Mouse (Mus musculus) limb, embryonic 15.5 days (tissue): ENCODE results near the gene Hmgb1. TPM values are rescaled to one million over a fixed set of nuclear protein-coding genes. Genes with fewer than 3 reads are reported as not detected.

Experiments
- ATAC-seq: fragments of 200-750 bp; cut with Nextera tagmentation; 2 replicates; pipeline ENCODE4 v1.8.0; 2017; ENCODE audit warnings: low read depth, moderate TSS enrichment; ENCODE audit not compliant: insufficient number of reproducible peaks, low FRiP score, low TSS enrichment
- H3K27ac ChIP-seq: fragments of 300-500 bp; sonication (generic); 2 replicates; pipeline ENCODE4 v1.5.1; 2015; ENCODE audit warnings: moderate library complexity, mild to moderate bottlenecking, inconsistent platforms
- H3K27me3 ChIP-seq: fragments of 300-500 bp; sonication (generic); 2 replicates; pipeline ENCODE4 v1.6.1; 2015; ENCODE audit warnings: inconsistent platforms
- H3K36me3 ChIP-seq: fragments of 300-500 bp; sonication (generic); 2 replicates; pipeline ENCODE4 v1.6.1; 2015; ENCODE audit warnings: inconsistent platforms
- H3K4me1 ChIP-seq: fragments of 300-500 bp; sonication (generic); 2 replicates; pipeline ENCODE4 v1.6.1; 2015; ENCODE audit warnings: inconsistent platforms
- H3K4me2 ChIP-seq: fragments of 300-500 bp; sonication (generic); 2 replicates; pipeline ENCODE4 v1.6.1; 2015; ENCODE audit warnings: mild to moderate bottlenecking, inconsistent platforms
- H3K4me3 ChIP-seq: fragments of 300-500 bp; sonication (generic); 2 replicates; pipeline ENCODE4 v1.5.1; 2015; ENCODE audit warnings: mild to moderate bottlenecking, inconsistent platforms
- H3K9ac ChIP-seq: fragments of 300-500 bp; sonication (generic); 2 replicates; pipeline ENCODE4 v1.6.1; 2015; ENCODE audit warnings: inconsistent platforms
- H3K9me3 ChIP-seq: fragments of 300-500 bp; sonication (generic); 2 replicates; pipeline ENCODE4 v1.6.1; 2016; ENCODE audit warnings: inconsistent platforms
- WGBS: fragments of 180-500 bp; shearing (Covaris S2); methylation state at CpG from one replicate; pipeline ENCODE4 v1.1.7; 2015; 5-methylcytosine and 5-hydroxymethylcytosine counted together
- polyA plus RNA-seq: library from polyadenylated mRNA; unstranded; fragments of >200 nt; fragmentation: Nextera tagmentation; extraction: Ambion mirVana; gene quantifications from 2 replicates; pipeline ENCODE4 v1.2.1, GENCODE M21; 2015

Hmgb1 gene
- polyA plus RNA-seq, 1 experiment from 2014 or later: 1,273 TPM

DNA sequence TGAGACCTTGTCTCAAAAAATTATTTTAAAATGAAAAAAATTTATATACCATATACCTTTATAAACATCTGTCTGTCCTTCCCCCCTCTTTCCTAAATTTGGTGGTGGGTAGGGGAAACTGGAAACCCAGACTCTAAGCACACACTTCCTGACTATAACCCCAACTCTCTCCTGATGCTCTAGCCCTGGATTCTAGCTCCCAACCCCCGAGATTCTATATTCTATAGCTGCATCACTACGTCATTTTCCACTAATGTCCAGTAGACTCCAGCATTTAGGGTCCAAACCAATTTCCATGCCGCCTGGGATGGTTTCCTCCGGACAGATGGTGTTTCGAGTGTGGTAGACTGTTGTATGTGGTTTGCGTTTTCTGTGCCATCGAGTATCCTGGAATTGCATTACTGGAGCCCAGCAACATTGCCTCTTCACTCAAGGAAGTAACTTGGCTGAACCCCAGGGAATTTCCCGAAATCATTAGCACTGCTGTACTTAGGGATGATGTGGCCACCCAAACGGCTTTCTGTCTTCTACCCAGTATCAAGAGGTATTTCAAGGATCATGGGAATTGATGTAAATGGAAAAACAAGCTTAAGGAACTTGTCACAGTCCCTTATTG lies 138.7 kb downstream of the Hmgb1 start:
- no peak for ATAC-seq
- Histone ChIP-seq H3K9me3 (no peaks in the 10 kb centered on the region), H3K4me2 (no peak overlapping the region), H3K27me3 (no peaks in the 10 kb centered on the region), H3K4me3 (no peak overlapping the region), H3K4me1 (peaks cover 7% of the 10 kb centered on the region; the same call in 1 of the 2 replicates), H3K9ac (no peak overlapping the region), H3K36me3 (peaks cover 28% of the 10 kb centered on the region), H3K27ac (no peak overlapping the region)
- 87% methylated on average over 9 of the region's 9 CpGs for WGBS

- Histone ChIP-seq H3K4me1 (peaks cover 4% of the 10 kb centered on the region; the same call in 1 of the 2 replicates), H3K4me2 (no peak overlapping the region), H3K9ac (no peak overlapping the region), H3K36me3 (peaks cover 28% of the 10 kb centered on the region), H3K27ac (no peak overlapping the region), H3K9me3 (no peaks in the 10 kb centered on the region), H3K27me3 (no peaks in the 10 kb centered on the region), H3K4me3 (no peak overlapping the region)
- 63% methylated on average over 7 of the region's 7 CpGs for WGBS
- ATAC-seq: no peak
These were observed 139.2 kb downstream of the Hmgb1 start for GRCm38 (mm10) chr5:149045054-149045453.

GRCm38 (mm10) chr5:149044067-149044466 lies 140.2 kb downstream of the Hmgb1 start:
- Histone ChIP-seq H3K9me3 (no peaks in the 10 kb centered on the region), H3K4me3 (no peak overlapping the region), H3K36me3 (peaks cover 25% of the 10 kb centered on the region), H3K4me2 (no peak overlapping the region), H3K27me3 (no peaks in the 10 kb centered on the region), H3K27ac (no peak overlapping the region), H3K9ac (no peak overlapping the region), H3K4me1 (no peaks in the 10 kb centered on the region)
- ATAC-seq: no peak
- 84% methylated on average over 4 of the region's 4 CpGs for WGBS

GRCm38 (mm10) chr5:149043240-149043639 lies 141.0 kb downstream of the Hmgb1 start:
- Histone ChIP-seq H3K9me3 (no peaks in the 10 kb centered on the region), H3K9ac (no peak overlapping the region), H3K4me3 (no peak overlapping the region), H3K27ac (no peak overlapping the region), H3K4me1 (no peaks in the 10 kb centered on the region), H3K27me3 (no peaks in the 10 kb centered on the region), H3K36me3 (peaks cover 21% of the 10 kb centered on the region), H3K4me2 (no peak overlapping the region)
- ATAC-seq: no peak
- 84% methylated on average over 6 of the region's 6 CpGs for WGBS

GRCm38 (mm10) chr5:149039825-149040224 lies 144.5 kb downstream of the Hmgb1 start:
- Histone ChIP-seq H3K27me3 (no peaks in the 10 kb centered on the region), H3K9me3 (no peaks in the 10 kb centered on the region), H3K9ac (no peak overlapping the region), H3K4me2 (no peak overlapping the region), H3K36me3 (no peaks in the 10 kb centered on the region), H3K4me3 (no peak overlapping the region), H3K4me1 (no peaks in the 10 kb centered on the region), H3K27ac (no peak overlapping the region)
- ATAC-seq: no peak
- WGBS: 89% methylated on average over 5 of the region's 5 CpGs

- H3K9me3 ChIP-seq: no peaks in the 10 kb centered on the region
- H3K27ac ChIP-seq: no peak overlapping the region
- H3K4me2 ChIP-seq: no peak overlapping the region
- no peaks in the 10 kb centered on the region for H3K27me3 ChIP-seq
- WGBS: 20% methylated on average over 10 of the region's 10 CpGs
- H3K36me3 ChIP-seq: no peaks in the 10 kb centered on the region
- H3K4me3 ChIP-seq: no peak overlapping the region
- ATAC-seq: no peak
- H3K9ac ChIP-seq: no peak overlapping the region
- no peaks in the 10 kb centered on the region for H3K4me1 ChIP-seq
These were observed 146.6 kb downstream of the Hmgb1 start for GRCm38 (mm10) chr5:149037729-149038128.

DNA sequence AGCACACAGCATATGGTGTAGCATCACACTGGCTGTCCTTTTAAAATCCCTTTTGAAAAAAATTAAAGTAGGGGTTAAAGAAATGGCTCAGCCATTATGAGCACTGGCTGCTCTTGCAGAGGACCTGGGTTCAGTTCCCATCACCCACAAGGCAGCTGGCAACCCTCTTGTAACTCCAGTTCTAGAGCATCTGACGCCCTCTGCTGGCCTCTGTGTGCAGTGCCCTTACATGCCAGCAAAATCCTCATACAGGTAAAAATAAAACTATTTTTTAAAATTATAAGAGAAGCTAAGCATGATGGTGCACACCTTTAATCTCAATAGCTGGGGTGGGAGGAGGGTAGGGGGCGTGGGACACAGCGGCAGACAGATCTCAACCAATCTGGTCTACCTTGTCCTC lies 147.4 kb downstream of the Hmgb1 start:
- WGBS: 89% methylated on average over 3 of the region's 3 CpGs
- Histone ChIP-seq H3K27me3 (no peaks in the 10 kb centered on the region), H3K36me3 (no peaks in the 10 kb centered on the region), H3K4me3 (no peak overlapping the region), H3K4me2 (no peak overlapping the region), H3K9ac (no peak overlapping the region), H3K4me1 (peaks cover 3% of the 10 kb centered on the region), H3K27ac (no peak overlapping the region), H3K9me3 (no peaks in the 10 kb centered on the region)
- ATAC-seq: no peak

- no peaks in the 10 kb centered on the region for H3K36me3 ChIP-seq
- H3K27me3 ChIP-seq: no peaks in the 10 kb centered on the region
- no peak overlapping the region for H3K9ac ChIP-seq
- H3K4me3 ChIP-seq: no peak overlapping the region
- H3K27ac ChIP-seq: no peak overlapping the region
- WGBS: 93% methylated on average over 4 of the region's 4 CpGs
- H3K4me2 ChIP-seq: no peak overlapping the region
- H3K9me3 ChIP-seq: no peaks in the 10 kb centered on the region
- no peak for ATAC-seq
- peaks cover 26% of the 10 kb centered on the region for H3K4me1 ChIP-seq
These were observed 151.9 kb downstream of the Hmgb1 start for GRCm38 (mm10) chr5:149032438-149032837.

DNA sequence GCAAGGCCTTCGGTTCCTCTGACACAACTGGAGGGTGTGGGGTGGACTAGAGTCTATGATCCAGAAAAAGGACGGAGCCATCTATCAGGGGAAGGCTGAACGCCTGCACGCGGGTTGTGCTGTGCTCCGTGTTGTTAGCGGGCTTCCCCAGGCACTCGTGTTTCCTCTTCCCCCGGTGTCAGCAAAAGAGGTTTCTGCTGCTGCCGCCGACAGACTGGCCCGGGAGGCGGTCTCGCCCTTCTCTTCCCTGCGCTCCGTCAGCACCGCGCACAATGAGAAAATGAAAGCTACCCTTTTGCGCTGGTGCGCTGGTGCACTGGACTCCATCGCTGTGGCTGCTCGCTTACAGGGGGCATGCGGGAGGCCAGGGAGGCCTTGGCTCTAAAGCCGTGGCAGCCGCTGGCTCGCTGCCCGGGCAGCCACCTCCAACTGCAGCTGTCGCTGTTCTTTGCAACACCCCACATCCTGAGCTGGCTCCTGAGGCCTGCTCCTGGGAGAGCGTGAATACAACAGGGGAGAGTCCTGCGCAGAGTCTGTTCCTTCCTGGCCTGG lies 153.0 kb downstream of the Hmgb1 start:
- Histone ChIP-seq H3K27ac (peak overlapping the region; percentile 93), H3K9ac (peak overlapping the region; percentile 39), H3K27me3 (no peaks in the 10 kb centered on the region), H3K4me1 (peaks cover 26% of the 10 kb centered on the region), H3K4me3 (peak overlapping the region; percentile 38), H3K9me3 (no peaks in the 10 kb centered on the region), H3K4me2 (peak overlapping the region; percentile 62), H3K36me3 (no peaks in the 10 kb centered on the region)
- peak; percentile 71 for ATAC-seq
- 2% methylated on average over 30 of the region's 30 CpGs for WGBS

DNA sequence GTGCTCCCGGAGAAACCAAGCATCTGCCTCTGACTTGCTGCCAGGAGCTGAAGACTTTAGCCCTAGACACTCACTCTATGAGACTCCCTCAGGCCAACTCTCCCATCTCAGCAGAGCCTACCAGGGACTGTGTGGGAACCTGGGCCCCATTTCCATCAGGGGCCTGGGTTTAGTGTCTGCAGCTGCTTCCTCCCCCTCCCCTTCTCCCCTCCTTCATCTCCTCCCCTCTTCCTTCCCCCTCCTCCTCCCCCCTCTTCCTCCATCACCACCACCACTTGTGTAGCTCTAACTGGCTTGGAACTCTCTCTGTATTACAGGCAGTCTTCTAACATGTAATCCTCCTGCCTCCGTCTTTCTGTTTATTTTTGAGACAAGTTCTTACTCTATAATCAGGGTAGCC lies 154.2 kb downstream of the Hmgb1 start:
- H3K4me1 ChIP-seq: peaks cover 26% of the 10 kb centered on the region
- H3K4me2 ChIP-seq: no peak overlapping the region
- no peak for ATAC-seq
- H3K9me3 ChIP-seq: no peaks in the 10 kb centered on the region
- 47% methylated on average over 2 of the region's 2 CpGs for WGBS
- H3K27ac ChIP-seq: peak overlapping the region; percentile 93
- H3K27me3 ChIP-seq: no peaks in the 10 kb centered on the region
- H3K36me3 ChIP-seq: no peaks in the 10 kb centered on the region
- no peak overlapping the region for H3K9ac ChIP-seq
- no peak overlapping the region for H3K4me3 ChIP-seq

- ATAC-seq: no peak
- H3K9ac ChIP-seq: no peak overlapping the region
- no peak overlapping the region for H3K4me3 ChIP-seq
- H3K4me1 ChIP-seq: peaks cover 26% of the 10 kb centered on the region
- no peaks in the 10 kb centered on the region for H3K27me3 ChIP-seq
- H3K4me2 ChIP-seq: no peak overlapping the region
- no peak overlapping the region for H3K27ac ChIP-seq
- WGBS: 76% methylated on average over 5 of the region's 5 CpGs
- no peaks in the 10 kb centered on the region for H3K36me3 ChIP-seq
- no peaks in the 10 kb centered on the region for H3K9me3 ChIP-seq
These were observed 155.9 kb downstream of the Hmgb1 start for GRCm38 (mm10) chr5:149028394-149028793.

GRCm38 (mm10) chr5:149027389-149027788 lies 156.9 kb downstream of the Hmgb1 start:
- 81% methylated on average over 8 of the region's 8 CpGs for WGBS

More at GRCm38 (mm10) chr5:149027389-149027788, 156.9 kb downstream of the Hmgb1 start:
- ATAC-seq: no peak
- no peak overlapping the region for H3K9ac ChIP-seq
- H3K4me2 ChIP-seq: no peak overlapping the region
- H3K27ac ChIP-seq: no peak overlapping the region
- peaks cover 26% of the 10 kb centered on the region for H3K4me1 ChIP-seq
- no peak overlapping the region for H3K4me3 ChIP-seq
- no peaks in the 10 kb centered on the region for H3K36me3 ChIP-seq
- H3K9me3 ChIP-seq: no peaks in the 10 kb centered on the region
- no peaks in the 10 kb centered on the region for H3K27me3 ChIP-seq
